Comparison of ENCODE assay signal across 8 mouse cellular contexts in the genomic region with DNA sequence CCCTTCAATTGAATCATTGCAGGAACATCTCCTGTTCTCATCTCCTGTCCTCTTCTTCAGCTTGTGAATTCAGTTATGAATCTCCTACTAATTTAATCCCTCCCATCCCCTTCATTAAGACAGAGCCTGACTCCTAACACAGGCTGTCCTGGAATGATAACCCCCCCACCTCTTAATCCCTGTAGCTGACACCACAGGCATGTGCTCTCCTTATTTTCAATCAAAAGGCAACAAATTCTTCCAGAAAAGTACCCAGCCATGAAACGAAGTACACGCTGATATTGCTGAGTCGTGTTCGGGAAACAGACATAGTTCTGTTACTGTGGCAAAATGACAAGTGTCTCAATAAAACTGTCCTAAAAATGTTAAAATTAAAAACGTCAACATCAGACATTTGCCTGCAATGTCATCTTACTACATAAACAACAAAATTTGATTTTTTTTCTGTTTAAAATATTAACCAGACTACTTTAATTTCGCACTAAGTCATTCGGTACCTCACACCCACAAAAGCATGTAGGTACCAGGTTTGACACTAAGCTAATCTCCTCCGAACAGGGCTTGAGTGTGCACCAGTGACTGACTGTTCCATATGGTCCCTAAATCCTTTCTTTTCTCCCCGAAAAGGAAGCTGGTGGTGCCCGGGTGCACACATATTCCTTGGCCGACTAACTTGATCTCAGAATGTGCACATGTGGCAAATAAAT. TPM values are rescaled to one million over a fixed set of nuclear protein-coding genes. Genes with fewer than 3 reads are reported as not detected.
DNase-seq lines count a peak whose midpoint lies in the region; ATAC-seq lines count a peak whose summit lies in the region.

No protein-coding gene starts in this region.

- DNase-seq in heart, adult 9 months (ENCODE audit: low spot score in 2 of 2): no peak
- peak; percentile 16 for DNase-seq in Muller cell, postnatal 12 days (ENCODE audit: inconsistent ontology term)
- no peak for DNase-seq in adrenal gland, postnatal 14 days
- DNase-seq in right cerebral cortex, postnatal 4 days: no peak
- DNase-seq in layer of hippocampus, postnatal 36 days: no peak

- H3K36me3 ChIP-seq in heart, embryonic 13.5 days: peaks cover 49% of the 10 kb centered on the region
- peaks cover 37% of the 10 kb centered on the region for H3K36me3 ChIP-seq in forebrain, embryonic 15.5 days
- H3K36me3 ChIP-seq in liver, embryonic 16.5 days (ENCODE audit: control insufficient read depth, insufficient read depth): peaks cover 11% of the 10 kb centered on the region

- WGBS in heart, embryonic 13.5 days: 18% methylated on average over 11 of the region's 11 CpGs
- 27% methylated on average over 11 of the region's 11 CpGs for WGBS in forebrain, embryonic 15.5 days
- WGBS in liver, embryonic 16.5 days (ENCODE audit: insufficient replicate concordance): 9% methylated on average over 11 of the region's 11 CpGs

- peak overlapping the region; percentile 87 for H3K9ac ChIP-seq in heart, embryonic 13.5 days
- H3K9ac ChIP-seq in forebrain, embryonic 15.5 days (replicated peaks): peak overlapping the region; percentile 75
- peak overlapping the region; percentile 86 for H3K9ac ChIP-seq in liver, embryonic 16.5 days (ENCODE audit: low read depth, low read length)

- H3K4me1 ChIP-seq in heart, embryonic 13.5 days: peaks cover 13% of the 10 kb centered on the region
- H3K4me1 ChIP-seq in forebrain, embryonic 15.5 days: peaks cover 13% of the 10 kb centered on the region
- H3K4me1 ChIP-seq in liver, embryonic 16.5 days (ENCODE audit: control insufficient read depth, low read depth, low read length): peaks cover 3% of the 10 kb centered on the region

- peak overlapping the region; percentile 78 for H3K4me2 ChIP-seq in heart, embryonic 13.5 days
- H3K4me2 ChIP-seq in forebrain, embryonic 15.5 days (replicated peaks): peak overlapping the region; percentile 50
- H3K4me2 ChIP-seq in liver, embryonic 16.5 days (ENCODE audit: low read depth, low read length): peak overlapping the region; percentile 66

- H3K27ac ChIP-seq in heart, embryonic 13.5 days (replicated peaks): peak overlapping the region; percentile 95
- peak overlapping the region; percentile 97 for H3K27ac ChIP-seq in forebrain, embryonic 15.5 days (replicated peaks)
- peak overlapping the region; percentile 95 for H3K27ac ChIP-seq in liver, embryonic 16.5 days (ENCODE audit: low read length)

- H3K27me3 ChIP-seq in heart, embryonic 13.5 days (replicated peaks): no peaks in the 10 kb centered on the region
- H3K27me3 ChIP-seq in forebrain, embryonic 15.5 days: no peaks in the 10 kb centered on the region
- no peaks in the 10 kb centered on the region for H3K27me3 ChIP-seq in liver, embryonic 16.5 days (ENCODE audit: control insufficient read depth, insufficient read depth, low read depth, low read length)

- H3K9me3 ChIP-seq in heart, embryonic 13.5 days: no peaks in the 10 kb centered on the region
- no peaks in the 10 kb centered on the region for H3K9me3 ChIP-seq in forebrain, embryonic 15.5 days
- H3K9me3 ChIP-seq in liver, embryonic 16.5 days (replicated peaks; ENCODE audit: control insufficient read depth, low read length): no peaks in the 10 kb centered on the region

- ATAC-seq in heart, embryonic 13.5 days (ENCODE audit: extremely low read depth, insufficient number of reproducible peaks, low FRiP score, low TSS enrichment): 0 out of 2 replicates have a peak, but pooled peaks have one; percentile 1
- ATAC-seq in forebrain, embryonic 15.5 days (replicated peaks): peak; percentile 49
- no peak for ATAC-seq in liver, embryonic 16.5 days (ENCODE audit: low read depth)

- H3K4me3 ChIP-seq in heart, embryonic 13.5 days: peak overlapping the region; percentile 89
- H3K4me3 ChIP-seq in forebrain, embryonic 15.5 days: peak overlapping the region; percentile 90
- peak overlapping the region; percentile 94 for H3K4me3 ChIP-seq in liver, embryonic 16.5 days (ENCODE audit: low read depth, low read length)

RNA-seq across cellular contexts. Expression of gene Tpr, which starts 0.6 kb away (rescaled TPM):
- 123 and 124 TPM in 2 replicates for polyA plus RNA-seq in heart, embryonic 13.5 days (2015; fragmentation: Nextera tagmentation; extraction: Ambion mirVana)
- 158 and 161 TPM in 2 replicates for polyA plus RNA-seq in forebrain, embryonic 15.5 days (2015; fragmentation: Nextera tagmentation; extraction: Ambion mirVana)
- 59.5 and 66.0 TPM in 2 replicates for polyA plus RNA-seq in liver, embryonic 16.5 days (2015; fragmentation: Nextera tagmentation; extraction: Ambion mirVana)
- total RNA-seq in adrenal gland, postnatal 14 days (2021): 135 and 142 TPM in 2 replicates
- total RNA-seq in layer of hippocampus, postnatal 36 days (2021): 100 to 1,000 TPM; 104 to 106 TPM

RNA-seq across cellular contexts. Expression of gene Odr4, which starts 0.8 kb away (rescaled TPM):
- 30.5 and 33.7 TPM in 2 replicates for polyA plus RNA-seq in heart, embryonic 13.5 days (2015; fragmentation: Nextera tagmentation; extraction: Ambion mirVana)
- polyA plus RNA-seq in forebrain, embryonic 15.5 days (2015; fragmentation: Nextera tagmentation; extraction: Ambion mirVana): 42.9 and 43.3 TPM in 2 replicates
- 14.7 and 15.8 TPM in 2 replicates for polyA plus RNA-seq in liver, embryonic 16.5 days (2015; fragmentation: Nextera tagmentation; extraction: Ambion mirVana)
- 33.4 and 36.3 TPM in 2 replicates for total RNA-seq in adrenal gland, postnatal 14 days (2021)
- total RNA-seq in layer of hippocampus, postnatal 36 days (2021): 10 to 100 TPM; 55.9 to 60.3 TPM
